ENCODE assay signal across 14 mouse cellular contexts in genomic region chr16:38403639-38404038, GRCm38 (mm10). TPM values are rescaled to one million over a fixed set of nuclear protein-coding genes. Genes with fewer than 3 reads are reported as not detected.
A peak's percentile ranks its signal among the peaks of the same experiment; 100 is the strongest.
DNase-seq lines count a peak whose midpoint lies in the region; ATAC-seq lines count a peak whose summit lies in the region.
"Had no signal": no experiment of that assay in that cellular context is flagged by ENCODE, and none has a peak within 500 bp of the region (broad histone marks: within the 10 kb centered on the region; RNA-seq: fewer than 3 reads in every experiment).

No protein-coding gene starts in this region.

- ATAC-seq in neural tube, embryonic 15.5 days (ENCODE audit: low FRiP score), result no peak

- peak; percentile 20 for DNase-seq in lung, postnatal 25 days (ENCODE audit: low spot score)
- no peak for DNase-seq in lung, postnatal 14 days
- peak; percentile 69 for DNase-seq in T-cell, adult 2 months (ENCODE audit: low spot score)
- DNase-seq in thymus, postnatal 10 days (ENCODE audit: low spot score in 2 of 2), result peak; percentile 14 to 44
- DNase-seq in embryo, embryonic 11 days, result no peak
- DNase-seq in ovary, adult 18-20 months (ENCODE audit: low spot score), result no peak
- DNase-seq: cerebellum, adult 11 months; heart, adult 2 months; heart, postnatal 14 days; kidney, postnatal 14 days; right cerebral cortex, postnatal 4 days had no signal

- no peaks in the 10 kb centered on the region for H3K36me3 ChIP-seq in megakaryocyte, embryonic 14.5 days (replicated peaks; ENCODE audit: low read length)
- H3K36me3 ChIP-seq in neural tube, embryonic 15.5 days, result no peaks in the 10 kb centered on the region
- H3K36me3 ChIP-seq: limb, embryonic 13.5 days had no signal

- H3K27me3 ChIP-seq in megakaryocyte, embryonic 14.5 days (replicated peaks), result no peaks in the 10 kb centered on the region
- no peaks in the 10 kb centered on the region for H3K27me3 ChIP-seq in neural tube, embryonic 15.5 days (replicated peaks)
- H3K27me3 ChIP-seq: limb, embryonic 13.5 days had no signal

- peaks cover 78% of the 10 kb centered on the region for H3K4me1 ChIP-seq in megakaryocyte, embryonic 14.5 days
- H3K4me1 ChIP-seq in neural tube, embryonic 15.5 days, result peaks cover 16% of the 10 kb centered on the region

- peak overlapping the region; percentile 71 for H3K4me3 ChIP-seq in megakaryocyte, embryonic 14.5 days (replicated peaks)
- no peak overlapping the region for H3K4me3 ChIP-seq in neural tube, embryonic 15.5 days (replicated peaks)
- H3K4me3 ChIP-seq: heart, adult 2 months; limb, embryonic 13.5 days had no signal

- H3K9ac ChIP-seq in neural tube, embryonic 15.5 days (replicated peaks), result no peak overlapping the region
- H3K9ac ChIP-seq: limb, embryonic 13.5 days had no signal

- 89% methylated on average over 7 of the region's 7 CpGs for WGBS in neural tube, embryonic 15.5 days

- H3K27ac ChIP-seq in neural tube, embryonic 15.5 days (replicated peaks), result no peak overlapping the region
- H3K27ac ChIP-seq: heart, adult 2 months; limb, embryonic 13.5 days had no signal

- H3K4me2 ChIP-seq in neural tube, embryonic 15.5 days, result no peak overlapping the region
- H3K4me2 ChIP-seq: limb, embryonic 13.5 days had no signal

- no peaks in the 10 kb centered on the region for H3K9me3 ChIP-seq in megakaryocyte, embryonic 14.5 days
- H3K9me3 ChIP-seq in neural tube, embryonic 15.5 days (replicated peaks), result no peaks in the 10 kb centered on the region
- H3K9me3 ChIP-seq: limb, embryonic 13.5 days had no signal

RNA-seq across cellular contexts. Expression of gene Pla1a, which starts 29.3 kb away (rescaled TPM):
- polyA plus RNA-seq in megakaryocyte, embryonic 14.5 days (2012; ENCODE audit: insufficient read depth, low replicate concordance), result not detected in 2 replicates
- 1.2 and 1.4 TPM in 2 replicates for polyA plus RNA-seq in neural tube, embryonic 15.5 days (2015; fragmentation: Nextera tagmentation; extraction: Ambion mirVana)

RNA-seq across cellular contexts. Expression of gene Popdc2, which starts 41.6 kb away (rescaled TPM):
- polyA plus RNA-seq in megakaryocyte, embryonic 14.5 days (2012; ENCODE audit: insufficient read depth, low replicate concordance), result 2.8 and 5.0 TPM in 2 replicates
- 1.0 and 2.0 TPM in 2 replicates for polyA plus RNA-seq in neural tube, embryonic 15.5 days (2015; fragmentation: Nextera tagmentation; extraction: Ambion mirVana)

RNA-seq across cellular contexts. Expression of gene Adprh, which starts 48.9 kb away (rescaled TPM):
- 423 and 659 TPM in 2 replicates for polyA plus RNA-seq in megakaryocyte, embryonic 14.5 days (2012; ENCODE audit: insufficient read depth, low replicate concordance)
- 142 and 153 TPM in 2 replicates for polyA plus RNA-seq in neural tube, embryonic 15.5 days (2015; fragmentation: Nextera tagmentation; extraction: Ambion mirVana)

RNA-seq across cellular contexts. Expression of gene Cd80, which starts 51.7 kb away (rescaled TPM):
- polyA plus RNA-seq in megakaryocyte, embryonic 14.5 days (2012; ENCODE audit: insufficient read depth, low replicate concordance), result 0.17 TPM in 1 of 2 replicates, not detected in the other
- polyA plus RNA-seq in neural tube, embryonic 15.5 days (2015; fragmentation: Nextera tagmentation; extraction: Ambion mirVana), result 0.37 and 0.44 TPM in 2 replicates

RNA-seq across cellular contexts. Expression of gene Gm21987, which starts 56.8 kb away (rescaled TPM):
- 272 and 1,896 TPM in 2 replicates for polyA plus RNA-seq in megakaryocyte, embryonic 14.5 days (2012; ENCODE audit: insufficient read depth, low replicate concordance)
- 0.72 TPM in 1 of 2 replicates, not detected in the other for polyA plus RNA-seq in neural tube, embryonic 15.5 days (2015; fragmentation: Nextera tagmentation; extraction: Ambion mirVana)
- polyA plus RNA-seq: heart, adult 2 months; limb, embryonic 13.5 days had no signal

Comparison
In these comparisons a context has a peak if more than half of its experiments do, and no peak if none do; other contexts are left out.
1. DNase-seq: peak in lung, postnatal 25 days (single experiment), T-cell, adult 2 months (single experiment) and thymus, postnatal 10 days (2 of 2); none in lung, postnatal 14 days (single experiment), embryo, embryonic 11 days (single experiment) and ovary, adult 18-20 months (single experiment).